Mouse (Mus musculus): Measurements from ENCODE around the gene Ubxn11.
"Not testable (repeated sequence)": the region's sequence is repeated elsewhere in the genome, so short reads cannot be mapped to it uniquely, and the experiment has no call there.

Gene Ubxn11

DNA sequence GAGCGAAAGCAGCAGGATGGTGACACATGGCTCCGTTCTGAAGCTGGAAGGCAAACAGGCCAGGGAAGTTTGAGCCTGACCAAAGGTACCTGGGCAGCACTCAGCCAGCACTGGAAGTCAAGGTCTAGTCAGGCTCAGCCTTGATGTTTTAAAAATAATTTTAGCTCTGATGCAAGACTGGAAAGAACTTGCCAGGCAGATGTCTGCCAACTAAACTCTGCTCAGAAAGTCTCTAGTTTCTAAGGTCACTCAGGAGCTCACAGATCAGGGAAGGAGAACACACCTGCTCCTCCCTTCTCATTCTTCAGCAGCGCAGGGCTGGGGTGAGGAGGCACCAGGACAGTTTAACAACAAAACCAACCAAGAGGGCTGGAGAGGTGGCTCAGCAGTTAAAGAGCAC lies 52.0 kb downstream of the Ubxn11 start:
- TF ChIP-seq NANOG (IDR thresholded peaks at IDR 0.05; ENCODE audit: borderline replicate concordance, low read length) (no peak), POU5F1 (IDR thresholded peaks at IDR 0.05; ENCODE audit: borderline replicate concordance, low read length) (no peak), CTCF (conservative IDR thresholded peaks at IDR 0.05; ENCODE audit: low read length) (no peak)
- Histone ChIP-seq H3K4me3 (replicated peaks; ENCODE audit: low read length) (no peak overlapping the region), H3K27me3 (ENCODE audit: insufficient read depth, low read length) (no peaks in the 10 kb centered on the region), H3K36me3 (ENCODE audit: insufficient read depth, low read length) (peaks cover 90% of the 10 kb centered on the region), H3K4me1 (replicated peaks; ENCODE audit: low read depth, low read length) (peaks cover 1% of the 10 kb centered on the region; the same call in 1 of the 2 replicates), H3K9me3 (ENCODE audit: low read length) (no peaks in the 10 kb centered on the region)

GRCm38 (mm10) chr4:134155531-134155930 lies 53.2 kb downstream of the Ubxn11 start:
- Histone ChIP-seq H3K36me3 (ENCODE audit: insufficient read depth, low read length) (peaks cover 81% of the 10 kb centered on the region), H3K4me1 (replicated peaks; ENCODE audit: low read depth, low read length) (no peaks in the 10 kb centered on the region; the same call in 1 of the 2 replicates), H3K9me3 (ENCODE audit: low read length) (no peaks in the 10 kb centered on the region), H3K4me3 (replicated peaks; ENCODE audit: low read length) (no peak overlapping the region), H3K27me3 (ENCODE audit: insufficient read depth, low read length) (no peaks in the 10 kb centered on the region)
- TF ChIP-seq CTCF (conservative IDR thresholded peaks at IDR 0.05; ENCODE audit: low read length): no peak
- no peak for TF ChIP-seq POU5F1 (IDR thresholded peaks at IDR 0.05; ENCODE audit: borderline replicate concordance, low read length)
- TF ChIP-seq NANOG (IDR thresholded peaks at IDR 0.05; ENCODE audit: borderline replicate concordance, low read length): no peak

DNA sequence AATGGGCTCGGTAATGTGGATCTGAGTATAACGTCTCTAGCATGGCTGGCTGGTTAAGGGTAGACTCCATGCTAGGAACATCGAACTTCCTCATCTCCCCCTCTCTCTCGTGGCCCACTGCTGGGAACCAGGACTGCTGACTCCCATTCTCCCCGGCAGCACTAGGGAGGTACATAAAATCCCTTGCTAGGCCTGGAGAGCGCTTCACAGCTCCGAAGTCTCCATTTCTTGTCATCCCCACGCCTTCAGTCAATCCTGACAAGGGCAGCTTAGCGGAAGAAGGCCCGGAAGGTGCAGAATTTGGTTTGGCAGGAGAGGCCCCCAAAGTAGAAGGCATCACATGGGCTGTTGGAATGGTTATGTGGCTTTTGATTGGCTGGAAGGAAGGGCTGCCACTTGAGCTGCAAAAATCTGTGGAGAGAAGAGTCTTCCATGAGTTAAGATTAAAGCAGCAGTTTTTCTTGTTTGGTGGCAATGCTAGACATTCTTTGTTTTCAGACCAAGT lies 53.6 kb downstream of the Ubxn11 start:
- no peaks in the 10 kb centered on the region; the same call in 1 of the 2 replicates for H3K4me1 ChIP-seq (replicated peaks; ENCODE audit: low read depth, low read length)
- peaks cover 76% of the 10 kb centered on the region for H3K36me3 ChIP-seq (ENCODE audit: insufficient read depth, low read length)
- no peaks in the 10 kb centered on the region for H3K9me3 ChIP-seq (ENCODE audit: low read length)
- H3K4me3 ChIP-seq (replicated peaks; ENCODE audit: low read length): no peak overlapping the region
- TF ChIP-seq NANOG (IDR thresholded peaks at IDR 0.05; ENCODE audit: borderline replicate concordance, low read length) (no peak), CTCF (conservative IDR thresholded peaks at IDR 0.05; ENCODE audit: low read length) (no peak), POU5F1 (IDR thresholded peaks at IDR 0.05; ENCODE audit: borderline replicate concordance, low read length) (no peak)
- no peaks in the 10 kb centered on the region for H3K27me3 ChIP-seq (ENCODE audit: insufficient read depth, low read length)

- no peaks in the 10 kb centered on the region for H3K27me3 ChIP-seq (ENCODE audit: insufficient read depth, low read length)
- TF ChIP-seq POU5F1 (IDR thresholded peaks at IDR 0.05; ENCODE audit: borderline replicate concordance, low read length) (no peak), NANOG (IDR thresholded peaks at IDR 0.05; ENCODE audit: borderline replicate concordance, low read length) (no peak), CTCF (conservative IDR thresholded peaks at IDR 0.05; ENCODE audit: low read length) (no peak)
- H3K36me3 ChIP-seq (ENCODE audit: insufficient read depth, low read length): peaks cover 69% of the 10 kb centered on the region
- no peaks in the 10 kb centered on the region for H3K9me3 ChIP-seq (ENCODE audit: low read length)
- H3K4me3 ChIP-seq (replicated peaks; ENCODE audit: low read length): no peak overlapping the region
- no peaks in the 10 kb centered on the region; the same call in 1 of the 2 replicates for H3K4me1 ChIP-seq (replicated peaks; ENCODE audit: low read depth, low read length)
Observed at GRCm38 (mm10) chr4:134156744-134157143, 54.4 kb downstream of the Ubxn11 start.

- no peaks in the 10 kb centered on the region for H3K27me3 ChIP-seq (ENCODE audit: insufficient read depth, low read length)
- H3K36me3 ChIP-seq (ENCODE audit: insufficient read depth, low read length): peaks cover 61% of the 10 kb centered on the region
- no peak for TF ChIP-seq NANOG (IDR thresholded peaks at IDR 0.05; ENCODE audit: borderline replicate concordance, low read length)
- TF ChIP-seq POU5F1 (IDR thresholded peaks at IDR 0.05; ENCODE audit: borderline replicate concordance, low read length): no peak
- TF ChIP-seq CTCF (conservative IDR thresholded peaks at IDR 0.05; ENCODE audit: low read length): no peak
Observed at GRCm38 (mm10) chr4:134157558-134157957, 55.2 kb downstream of the Ubxn11 start.

GRCm38 (mm10) chr4:134158774-134159173 lies 56.4 kb downstream of the Ubxn11 start:
- H3K9me3 ChIP-seq (ENCODE audit: low read length): no peaks in the 10 kb centered on the region
- H3K27me3 ChIP-seq (ENCODE audit: insufficient read depth, low read length): no peaks in the 10 kb centered on the region

More at GRCm38 (mm10) chr4:134157558-134157957, 55.2 kb downstream of the Ubxn11 start:
- Histone ChIP-seq H3K4me3 (replicated peaks; ENCODE audit: low read length) (no peak overlapping the region), H3K4me1 (replicated peaks; ENCODE audit: low read depth, low read length) (no peaks in the 10 kb centered on the region; the same call in 1 of the 2 replicates), H3K9me3 (ENCODE audit: low read length) (no peaks in the 10 kb centered on the region)

GRCm38 (mm10) chr4:134160071-134160470 lies 57.7 kb downstream of the Ubxn11 start:
- peaks cover 43% of the 10 kb centered on the region for H3K36me3 ChIP-seq (ENCODE audit: insufficient read depth, low read length)
- not testable (repeated sequence) for H3K9me3 ChIP-seq (ENCODE audit: low read length); H3K4me1 ChIP-seq (replicated peaks; ENCODE audit: low read depth, low read length); H3K4me3 ChIP-seq (replicated peaks; ENCODE audit: low read length); H3K27me3 ChIP-seq (ENCODE audit: insufficient read depth, low read length)

More at GRCm38 (mm10) chr4:134158774-134159173, 56.4 kb downstream of the Ubxn11 start:
- Histone ChIP-seq H3K4me3 (replicated peaks; ENCODE audit: low read length) (no peak overlapping the region), H3K36me3 (ENCODE audit: insufficient read depth, low read length) (peaks cover 49% of the 10 kb centered on the region), H3K4me1 (replicated peaks; ENCODE audit: low read depth, low read length) (no peaks in the 10 kb centered on the region; the same call in 1 of the 2 replicates)
- TF ChIP-seq POU5F1 (IDR thresholded peaks at IDR 0.05; ENCODE audit: borderline replicate concordance, low read length) (no peak), NANOG (IDR thresholded peaks at IDR 0.05; ENCODE audit: borderline replicate concordance, low read length) (no peak), CTCF (conservative IDR thresholded peaks at IDR 0.05; ENCODE audit: low read length) (no peak)

DNA sequence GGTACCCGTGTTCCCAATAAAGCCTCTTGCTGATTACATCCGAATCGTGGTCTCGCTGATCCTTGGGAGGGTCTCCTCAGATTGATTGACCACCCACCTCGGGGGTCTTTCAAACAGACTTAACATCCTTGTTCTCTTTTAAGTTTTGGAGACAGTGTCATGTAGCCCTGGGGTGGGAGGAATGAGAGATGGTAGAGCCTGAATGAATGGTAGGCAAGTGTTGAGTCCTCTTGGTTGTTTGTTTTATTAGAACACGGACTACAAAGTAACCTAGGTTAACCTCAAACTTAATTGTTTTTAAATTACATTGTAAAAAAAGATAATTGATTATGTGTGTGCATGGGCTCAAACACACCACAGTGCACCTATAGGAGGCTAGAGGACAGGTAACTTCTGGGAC lies 62.2 kb downstream of the Ubxn11 start:
- TF ChIP-seq NANOG (IDR thresholded peaks at IDR 0.05; ENCODE audit: borderline replicate concordance, low read length): no peak
- TF ChIP-seq POU5F1 (IDR thresholded peaks at IDR 0.05; ENCODE audit: borderline replicate concordance, low read length): no peak
- TF ChIP-seq CTCF (conservative IDR thresholded peaks at IDR 0.05; ENCODE audit: low read length): no peak
- H3K36me3 ChIP-seq (ENCODE audit: insufficient read depth, low read length): peaks cover 36% of the 10 kb centered on the region
- no peaks in the 10 kb centered on the region for H3K4me1 ChIP-seq (replicated peaks; ENCODE audit: low read depth, low read length)
- no peak overlapping the region for H3K4me3 ChIP-seq (replicated peaks; ENCODE audit: low read length)
- H3K27me3 ChIP-seq (ENCODE audit: insufficient read depth, low read length): no peaks in the 10 kb centered on the region
- H3K9me3 ChIP-seq (ENCODE audit: low read length): no peaks in the 10 kb centered on the region

GRCm38 (mm10) chr4:134165024-134165423 lies 62.7 kb downstream of the Ubxn11 start:
- H3K27me3 ChIP-seq (ENCODE audit: insufficient read depth, low read length): no peaks in the 10 kb centered on the region
- H3K4me3 ChIP-seq (replicated peaks; ENCODE audit: low read length): no peak overlapping the region
- H3K9me3 ChIP-seq (ENCODE audit: low read length): no peaks in the 10 kb centered on the region
- peaks cover 38% of the 10 kb centered on the region for H3K36me3 ChIP-seq (ENCODE audit: insufficient read depth, low read length)
- H3K4me1 ChIP-seq (replicated peaks; ENCODE audit: low read depth, low read length): no peaks in the 10 kb centered on the region
- TF ChIP-seq CTCF (conservative IDR thresholded peaks at IDR 0.05; ENCODE audit: low read length): no peak
- TF ChIP-seq NANOG (IDR thresholded peaks at IDR 0.05; ENCODE audit: borderline replicate concordance, low read length): no peak
- TF ChIP-seq POU5F1 (IDR thresholded peaks at IDR 0.05; ENCODE audit: borderline replicate concordance, low read length): no peak
